Mouse (Mus musculus): ENCODE measurements around the gene 4933411K16Rik. TPM values are rescaled to one million over a fixed set of nuclear protein-coding genes. Genes with fewer than 3 reads are reported as not detected.

Gene 4933411K16Rik
- total and polyA plus RNA-seq, 3 experiments, result 0.10 TPM; not detected in 2

- no peak overlapping the region for H3K27ac ChIP-seq (ENCODE audit: control insufficient read depth, low read depth, low read length)
- H3K4me1 ChIP-seq (ENCODE audit: control insufficient read depth in 1 of 2, insufficient read depth in 2 of 2, low read length in 2 of 2), result peaks cover 0 to 5% of the 10 kb centered on the region in 2 experiments; a peak in 1 of 4 replicates
Observed at GRCm38 (mm10) chr19:42015001-42015400, 37.0 kb upstream of the 4933411K16Rik start.

GRCm38 (mm10) chr19:42016251-42016650 lies 35.8 kb upstream of the 4933411K16Rik start:
- H3K79me2 ChIP-seq (ENCODE audit: control insufficient read depth, insufficient read depth, low read length, poor library complexity), result no peaks in the 10 kb centered on the region
- H3K4me1 ChIP-seq (ENCODE audit: control insufficient read depth in 1 of 2, insufficient read depth in 2 of 2, low read length in 2 of 2), result peaks cover 0 to 5% of the 10 kb centered on the region in 2 experiments; a peak in 1 of 4 replicates
- no peak overlapping the region for H3K9ac ChIP-seq (ENCODE audit: control insufficient read depth, low read depth, low read length, poor library complexity, severe bottlenecking)
- TF ChIP-seq TCF12 (IDR thresholded peaks at IDR 0.05; ENCODE audit: low read depth, low read length), result no peak
- no peak for TF ChIP-seq TBP (IDR thresholded peaks at IDR 0.05; ENCODE audit: low read depth, low read length)
- no peak for TF ChIP-seq ELF1 (IDR thresholded peaks at IDR 0.05; ENCODE audit: low read depth, low read length)
- no peak for TF ChIP-seq MEF2A (IDR thresholded peaks at IDR 0.05; ENCODE audit: extremely low read depth, insufficient replicate concordance, low read depth, low read length, poor library complexity, severe bottlenecking)
- no peak for TF ChIP-seq SIN3A (IDR thresholded peaks at IDR 0.05; ENCODE audit: low read length)
- TF ChIP-seq NRF1 (IDR thresholded peaks at IDR 0.05; ENCODE audit: insufficient read depth, low read depth, low read length, poor library complexity, severe bottlenecking), result no peak
- no peak for TF ChIP-seq CHD2 (IDR thresholded peaks at IDR 0.05; ENCODE audit: low read length)
- no peak for TF ChIP-seq GATA1 (IDR thresholded peaks at IDR 0.05; ENCODE audit: low read depth, low read length)
- TF ChIP-seq ZC3H11A (IDR thresholded peaks at IDR 0.05; ENCODE audit: low read depth, low read length), result no peak
- H3K36me3 ChIP-seq (ENCODE audit: control insufficient read depth in 1 of 2, insufficient read depth in 2 of 2, low read length in 2 of 2), result no peaks in the 10 kb centered on the region
- H3K27me3 ChIP-seq (ENCODE audit: control insufficient read depth in 1 of 2, insufficient read depth in 2 of 2, low read length in 2 of 2), result no peaks in the 10 kb centered on the region
- no peak overlapping the region for H3K4me3 ChIP-seq (ENCODE audit: control insufficient read depth in 1 of 2, insufficient read depth in 1 of 2, low read depth in 2 of 2, low read length in 2 of 2)
- no peak overlapping the region for H3K27ac ChIP-seq (ENCODE audit: control insufficient read depth, low read depth, low read length)
- H3K9me3 ChIP-seq (replicated peaks; ENCODE audit: insufficient read depth, low read length), result no peaks in the 10 kb centered on the region
- no peak for DNase-seq (ENCODE audit: low read depth, low spot score)

More at GRCm38 (mm10) chr19:42015001-42015400, 37.0 kb upstream of the 4933411K16Rik start:
- TF ChIP-seq CTCF (IDR thresholded peaks at IDR 0.05 in 2 of 3, conservative IDR thresholded peaks at IDR 0.05 in 1 of 3; ENCODE audit: control insufficient read depth in 1 of 3, insufficient read depth in 1 of 3, low read depth in 2 of 3, low read length in 3 of 3, poor library complexity in 1 of 3, severe bottlenecking in 1 of 3) (no peak), USF1 (IDR thresholded peaks at IDR 0.05; ENCODE audit: low read depth, low read length) (no peak), NRF1 (IDR thresholded peaks at IDR 0.05; ENCODE audit: insufficient read depth, low read depth, low read length, poor library complexity, severe bottlenecking) (no peak), TAL1 (IDR thresholded peaks at IDR 0.05; ENCODE audit: low read length) (no peak)
- Histone ChIP-seq H3K4me3 (ENCODE audit: control insufficient read depth in 1 of 2, insufficient read depth in 1 of 2, low read depth in 2 of 2, low read length in 2 of 2) (no peak overlapping the region), H3K9ac (ENCODE audit: control insufficient read depth, low read depth, low read length, poor library complexity, severe bottlenecking) (no peak overlapping the region), H3K36me3 (ENCODE audit: control insufficient read depth in 1 of 2, insufficient read depth in 2 of 2, low read length in 2 of 2) (no peaks in the 10 kb centered on the region), H3K79me2 (ENCODE audit: control insufficient read depth, insufficient read depth, low read length, poor library complexity) (no peaks in the 10 kb centered on the region), H3K27me3 (ENCODE audit: control insufficient read depth in 1 of 2, insufficient read depth in 2 of 2, low read length in 2 of 2) (no peaks in the 10 kb centered on the region), H3K9me3 (replicated peaks; ENCODE audit: insufficient read depth, low read length) (no peaks in the 10 kb centered on the region)
- DNase-seq (ENCODE audit: low read depth, low spot score), result no peak

- no peaks in the 10 kb centered on the region for H3K9me3 ChIP-seq (replicated peaks; ENCODE audit: insufficient read depth, low read length)
- H3K4me3 ChIP-seq (ENCODE audit: control insufficient read depth in 1 of 2, insufficient read depth in 1 of 2, low read depth in 2 of 2, low read length in 2 of 2), result no peak overlapping the region
- H3K36me3 ChIP-seq (ENCODE audit: control insufficient read depth in 1 of 2, insufficient read depth in 2 of 2, low read length in 2 of 2), result no peaks in the 10 kb centered on the region
- DNase-seq (ENCODE audit: low read depth, low spot score), result no peak
- no peak overlapping the region for H3K9ac ChIP-seq (ENCODE audit: control insufficient read depth, low read depth, low read length, poor library complexity, severe bottlenecking)
- TF ChIP-seq BHLHE40 (IDR thresholded peaks at IDR 0.05; ENCODE audit: borderline replicate concordance, low read depth, low read length), result no peak
- no peak for TF ChIP-seq SIN3A (IDR thresholded peaks at IDR 0.05; ENCODE audit: low read length)
- no peak for TF ChIP-seq CTCF (IDR thresholded peaks at IDR 0.05 in 2 of 3, conservative IDR thresholded peaks at IDR 0.05 in 1 of 3; ENCODE audit: control insufficient read depth in 1 of 3, insufficient read depth in 1 of 3, low read depth in 2 of 3, low read length in 3 of 3, poor library complexity in 1 of 3, severe bottlenecking in 1 of 3)
- TF ChIP-seq NELFE (IDR thresholded peaks at IDR 0.05; ENCODE audit: low read depth, low read length), result no peak
- no peak for TF ChIP-seq MAZ (IDR thresholded peaks at IDR 0.05; ENCODE audit: low read depth, low read length)
- no peak for TF ChIP-seq TBP (IDR thresholded peaks at IDR 0.05; ENCODE audit: low read depth, low read length)
- no peak for TF ChIP-seq UBTF (IDR thresholded peaks at IDR 0.05; ENCODE audit: borderline replicate concordance, insufficient read depth, low read depth, low read length)
- TF ChIP-seq NRF1 (IDR thresholded peaks at IDR 0.05; ENCODE audit: insufficient read depth, low read depth, low read length, poor library complexity, severe bottlenecking), result no peak
- no peak for TF ChIP-seq ZNF384 (IDR thresholded peaks at IDR 0.05; ENCODE audit: low read depth, low read length)
- H3K79me2 ChIP-seq (ENCODE audit: control insufficient read depth, insufficient read depth, low read length, poor library complexity), result no peaks in the 10 kb centered on the region
- H3K4me1 ChIP-seq (ENCODE audit: control insufficient read depth in 1 of 2, insufficient read depth in 2 of 2, low read length in 2 of 2), result peaks cover 0 to 5% of the 10 kb centered on the region in 2 experiments; a peak in 1 of 4 replicates
- no peaks in the 10 kb centered on the region for H3K27me3 ChIP-seq (ENCODE audit: control insufficient read depth in 1 of 2, insufficient read depth in 2 of 2, low read length in 2 of 2)
- H3K27ac ChIP-seq (ENCODE audit: control insufficient read depth, low read depth, low read length), result no peak overlapping the region
Observed at GRCm38 (mm10) chr19:42016840-42017239, 35.2 kb upstream of the 4933411K16Rik start.

Data from MEL (cell line).